Mouse (Mus musculus) stomach, embryonic 16.5 days (tissue): ENCODE measurements around the gene Hist1h3c. TPM values are rescaled to one million over a fixed set of nuclear protein-coding genes. Genes with fewer than 3 reads are reported as not detected.
"Not testable (repeated sequence)": the region's sequence is repeated elsewhere in the genome, so short reads cannot be mapped to it uniquely, and the experiment has no call there.

Experiments used
- ATAC-seq: fragments of 200-750 bp; cut with Nextera tagmentation; 2 replicates; pipeline ENCODE4 v1.8.0; 2017; ENCODE audit warnings: moderate number of reproducible peaks, moderate TSS enrichment; ENCODE audit not compliant: insufficient read depth, low FRiP score
- H3K27ac ChIP-seq: fragments of 300-500 bp; sonication (generic); 2 replicates; pipeline ENCODE4 v1.5.1; 2014; ENCODE audit warnings: low read length
- H3K27me3 ChIP-seq: fragments of 300-500 bp; sonication (generic); 2 replicates; pipeline ENCODE4 v1.6.1; 2014; ENCODE audit warnings: low read length, control low read depth, mixed read lengths; ENCODE audit not compliant: control insufficient read depth, insufficient read depth
- H3K36me3 ChIP-seq: fragments of 300-500 bp; sonication (generic); 2 replicates; pipeline ENCODE4 v1.6.1; 2014; ENCODE audit warnings: low read length; ENCODE audit not compliant: control insufficient read depth, insufficient read depth
- H3K4me1 ChIP-seq: fragments of 300-500 bp; sonication (generic); 2 replicates; pipeline ENCODE4 v1.6.1; 2014; ENCODE audit warnings: low read length, control low read depth, mixed read lengths; ENCODE audit not compliant: control insufficient read depth, insufficient read depth
- H3K4me2 ChIP-seq: fragments of 300-500 bp; sonication (generic); 2 replicates; pipeline ENCODE4 v1.6.1; 2014; ENCODE audit warnings: low read depth, low read length, mixed read lengths
- H3K4me3 ChIP-seq: fragments of 300-500 bp; sonication (generic); replicated peaks from 2 replicates; pipeline ENCODE4 v1.5.1; 2014; ENCODE audit warnings: mild to moderate bottlenecking, low read length
- H3K9ac ChIP-seq: fragments of 300-500 bp; sonication (generic); 2 replicates; pipeline ENCODE4 v1.6.1; 2014; ENCODE audit warnings: low read length
- H3K9me3 ChIP-seq: fragments of 300-500 bp; sonication (generic); replicated peaks from 2 replicates; pipeline ENCODE4 v1.6.1; 2016; ENCODE audit warnings: low read length, control low read depth; ENCODE audit not compliant: control insufficient read depth
- WGBS: fragments of 180-500 bp; shearing (Covaris S2); extraction: QIAGEN DNeasy Blood & Tissue Kit; methylation state at CpG from one replicate; pipeline ENCODE4 v1.1.7; 2014; 5-methylcytosine and 5-hydroxymethylcytosine counted together
- polyA plus RNA-seq: library from polyadenylated mRNA; unstranded; fragments of >200 nt; fragmentation: Nextera tagmentation; extraction: Ambion mirVana; gene quantifications from 2 replicates; pipeline ENCODE4 v1.2.1, GENCODE M21; 2015

Hist1h3c gene
- polyA plus RNA-seq, 1 experiment from 2014 or later: 3.1 TPM

GRCm38 (mm10) chr13:23751478-23751956, 6.1 kb upstream of the Hist1h3c start:
- H3K9me3 ChIP-seq: no peaks in the 10 kb centered on the region
- under 1% methylated on average over 11 of the region's 11 CpGs for WGBS
- peak overlapping the region; percentile 47 for H3K4me3 ChIP-seq
- no peaks in the 10 kb centered on the region for H3K27me3 ChIP-seq
- H3K27ac ChIP-seq: peak overlapping the region; percentile 96
- no peak for ATAC-seq
- peak overlapping the region; percentile 71 for H3K9ac ChIP-seq
- H3K36me3 ChIP-seq: no peaks in the 10 kb centered on the region
- H3K4me1 ChIP-seq: peaks cover 12% of the 10 kb centered on the region
- peak overlapping the region; percentile 61 for H3K4me2 ChIP-seq

GRCm38 (mm10) chr13:23750839-23751477, 5.6 kb upstream of the Hist1h3c start, which contains the start of gene Hist1h2ab:
Gene Hist1h2ab (plus strand): TSS chr13:23751126.
- under 1% methylated on average over 28 of the region's 47 CpGs for WGBS
- H3K4me3 ChIP-seq: peak within 1 kb of the TSS; percentile 47
- peaks cover 12% of the 10 kb centered on the region for H3K4me1 ChIP-seq
- H3K27me3 ChIP-seq, H3K36me3 ChIP-seq, H3K9me3 ChIP-seq: not testable (repeated sequence)
- peak within 1 kb of the TSS; percentile 61 for H3K4me2 ChIP-seq
- H3K9ac ChIP-seq: peak within 1 kb of the TSS; percentile 71
- peak; percentile 44; the same call in 1 of the 2 replicates for ATAC-seq
- peak within 1 kb of the TSS; percentile 96 for H3K27ac ChIP-seq

- H3K4me3 ChIP-seq: no peak overlapping the region
- no peak for ATAC-seq
- peaks cover 12% of the 10 kb centered on the region for H3K4me1 ChIP-seq
- no peaks in the 10 kb centered on the region for H3K9me3 ChIP-seq
- no peak overlapping the region for H3K9ac ChIP-seq
- no peaks in the 10 kb centered on the region for H3K27me3 ChIP-seq
- H3K4me2 ChIP-seq: no peak overlapping the region
- WGBS: 83% methylated on average over 5 of the region's 5 CpGs
- H3K36me3 ChIP-seq: no peaks in the 10 kb centered on the region
- no peak overlapping the region for H3K27ac ChIP-seq
Observed at GRCm38 (mm10) chr13:23749563-23750121, 4.2 kb upstream of the Hist1h3c start.

GRCm38 (mm10) chr13:23747892-23748288, 2.5 kb upstream of the Hist1h3c start:
- Histone ChIP-seq H3K36me3 (no peaks in the 10 kb centered on the region), H3K4me1 (peaks cover 20% of the 10 kb centered on the region), H3K27me3 (no peaks in the 10 kb centered on the region), H3K27ac (peak overlapping the region; percentile 99), H3K9me3 (no peaks in the 10 kb centered on the region), H3K4me2 (peak overlapping the region; percentile 59), H3K4me3 (peak overlapping the region; percentile 40; the same call in 1 of the 2 replicates), H3K9ac (peak overlapping the region; percentile 61; the same call in 1 of the 2 replicates)
- WGBS: 7% methylated on average over 4 of the region's 4 CpGs
- ATAC-seq: no peak

- Histone ChIP-seq H3K36me3 (no peaks in the 10 kb centered on the region), H3K27me3 (no peaks in the 10 kb centered on the region), H3K27ac (peak overlapping the region; percentile 99), H3K4me1 (peaks cover 20% of the 10 kb centered on the region), H3K9me3 (no peaks in the 10 kb centered on the region), H3K4me3 (peak overlapping the region; percentile 40), H3K4me2 (peak overlapping the region; percentile 59), H3K9ac (peak overlapping the region; percentile 61)
- 2% methylated on average over 13 of the region's 13 CpGs for WGBS
- no peak for ATAC-seq
Observed at GRCm38 (mm10) chr13:23747081-23747891, 1.9 kb upstream of the Hist1h3c start.

GRCm38 (mm10) chr13:23746201-23747080, 1.0 kb upstream of the Hist1h3c start, which contains the start of gene Hist1h2bb:
Gene Hist1h2bb (plus strand): TSS chr13:23746734.
- ATAC-seq: peak; percentile 93
- peak within 1 kb of the TSS; percentile 59 for H3K4me2 ChIP-seq
- peaks cover 20% of the 10 kb centered on the region for H3K4me1 ChIP-seq
- H3K4me3 ChIP-seq: peak within 1 kb of the TSS; percentile 49
- not testable (repeated sequence) for H3K9me3 ChIP-seq, H3K36me3 ChIP-seq, H3K27me3 ChIP-seq
- peak within 1 kb of the TSS; percentile 99 for H3K27ac ChIP-seq
- WGBS: under 1% methylated on average over 36 of the region's 58 CpGs
- H3K9ac ChIP-seq: peak within 1 kb of the TSS; percentile 73

GRCm38 (mm10) chr13:23744421-23745380, 701 bp downstream of the Hist1h3c start:
- ATAC-seq: no peak

More at GRCm38 (mm10) chr13:23744421-23745380, 701 bp downstream of the Hist1h3c start:
- Histone ChIP-seq H3K36me3 (no peaks in the 10 kb centered on the region), H3K9me3 (no peaks in the 10 kb centered on the region), H3K4me2 (peak overlapping the region; percentile 59), H3K4me3 (peak overlapping the region; percentile 49), H3K9ac (peak overlapping the region; percentile 61), H3K4me1 (peaks cover 28% of the 10 kb centered on the region), H3K27me3 (no peaks in the 10 kb centered on the region), H3K27ac (peak overlapping the region; percentile 79)
- WGBS: 2% methylated on average over 16 of the region's 36 CpGs
